Mouse (Mus musculus) liver, embryonic 12.5 days (tissue): ENCODE data around the gene Prkd1. TPM values are rescaled to one million over a fixed set of nuclear protein-coding genes. Genes with fewer than 3 reads are reported as not detected.

ENCODE experiments used
- ATAC-seq: fragments of 200-750 bp; cut with Nextera tagmentation; 2 replicates; pipeline ENCODE4 v1.8.0; 2017; ENCODE audit warnings: moderate number of reproducible peaks, mild to moderate bottlenecking, moderate library complexity
- H3K27ac ChIP-seq: fragments of 300-500 bp; sonication (generic); 2 replicates; pipeline ENCODE4 v1.5.1; 2016; ENCODE audit warnings: mild to moderate bottlenecking
- H3K27me3 ChIP-seq: fragments of 300-500 bp; sonication (generic); replicated peaks from 2 replicates; pipeline ENCODE4 v1.6.1; 2016; ENCODE audit warnings: mild to moderate bottlenecking, moderate library complexity
- H3K36me3 ChIP-seq: fragments of 300-500 bp; sonication (generic); 2 replicates; pipeline ENCODE4 v1.6.1; 2016; ENCODE audit warnings: mild to moderate bottlenecking, moderate library complexity
- H3K4me1 ChIP-seq: fragments of 300-500 bp; sonication (generic); 2 replicates; pipeline ENCODE4 v1.6.1; 2016
- H3K4me2 ChIP-seq: fragments of 300-500 bp; sonication (generic); 2 replicates; pipeline ENCODE4 v1.6.1; 2016; ENCODE audit warnings: mild to moderate bottlenecking, moderate library complexity
- H3K4me3 ChIP-seq: fragments of 300-500 bp; sonication (generic); 2 replicates; pipeline ENCODE4 v1.5.1; 2016; ENCODE audit warnings: mild to moderate bottlenecking, moderate library complexity
- H3K9ac ChIP-seq: fragments of 300-500 bp; sonication (generic); 2 replicates; pipeline ENCODE4 v1.6.1; 2016; ENCODE audit warnings: mild to moderate bottlenecking, moderate library complexity
- H3K9me3 ChIP-seq: fragments of 300-500 bp; sonication (generic); replicated peaks from 2 replicates; pipeline ENCODE4 v1.6.1; 2016; ENCODE audit warnings: mild to moderate bottlenecking, moderate library complexity
- WGBS: fragments of 180-500 bp; shearing (Covaris S2); methylation state at CpG from one replicate; pipeline ENCODE4 v1.1.7; 2016; ENCODE audit not compliant: insufficient replicate concordance; 5-methylcytosine and 5-hydroxymethylcytosine counted together
- polyA plus RNA-seq: library from polyadenylated mRNA; unstranded; fragments of >200 nt; fragmentation: Nextera tagmentation; extraction: Ambion mirVana; gene quantifications from 2 replicates; pipeline ENCODE4 v1.2.1, GENCODE M21; 2016

Gene Prkd1
- polyA plus RNA-seq, 1 experiment from 2014 or later = 1.4 TPM

- WGBS = 77% methylated on average over 5 of the region's 5 CpGs
- no peak overlapping the region for H3K4me2 ChIP-seq
- no peak for ATAC-seq
- H3K9ac ChIP-seq = no peak overlapping the region
- no peaks in the 10 kb centered on the region for H3K36me3 ChIP-seq
- no peaks in the 10 kb centered on the region for H3K9me3 ChIP-seq
- no peaks in the 10 kb centered on the region for H3K4me1 ChIP-seq
- H3K27ac ChIP-seq = no peak overlapping the region
- H3K27me3 ChIP-seq = no peaks in the 10 kb centered on the region
- H3K4me3 ChIP-seq = no peak overlapping the region
Measured at GRCm38 (mm10) chr12:50546394-50546793, 102.5 kb downstream of the Prkd1 start.

- H3K27me3 ChIP-seq = no peaks in the 10 kb centered on the region
- WGBS = 70% methylated on average over 5 of the region's 5 CpGs
- ATAC-seq = no peak
- H3K27ac ChIP-seq = no peak overlapping the region
- H3K4me1 ChIP-seq = no peaks in the 10 kb centered on the region
- H3K9ac ChIP-seq = no peak overlapping the region
- H3K9me3 ChIP-seq = no peaks in the 10 kb centered on the region
- H3K4me2 ChIP-seq = no peak overlapping the region
- H3K4me3 ChIP-seq = no peak overlapping the region
- H3K36me3 ChIP-seq = no peaks in the 10 kb centered on the region
Measured at GRCm38 (mm10) chr12:50545610-50545919, 103.3 kb downstream of the Prkd1 start.

GRCm38 (mm10) chr12:50544855-50545609 is 103.9 kb downstream of the Prkd1 start:
- H3K4me3 ChIP-seq = no peak overlapping the region
- no peak overlapping the region for H3K27ac ChIP-seq
- H3K4me1 ChIP-seq = no peaks in the 10 kb centered on the region
- WGBS = 37% methylated on average over 8 of the region's 8 CpGs
- H3K27me3 ChIP-seq = no peaks in the 10 kb centered on the region
- ATAC-seq = no peak
- no peaks in the 10 kb centered on the region for H3K9me3 ChIP-seq
- H3K9ac ChIP-seq = no peak overlapping the region
- H3K4me2 ChIP-seq = no peak overlapping the region
- H3K36me3 ChIP-seq = no peaks in the 10 kb centered on the region

- ATAC-seq = no peak
- Histone ChIP-seq H3K27me3 (no peaks in the 10 kb centered on the region), H3K4me3 (no peak overlapping the region), H3K4me1 (no peaks in the 10 kb centered on the region), H3K4me2 (no peak overlapping the region), H3K9ac (no peak overlapping the region), H3K36me3 (no peaks in the 10 kb centered on the region), H3K27ac (no peak overlapping the region), H3K9me3 (no peaks in the 10 kb centered on the region)
- WGBS = 84% methylated on average over 5 of the region's 5 CpGs
Measured at GRCm38 (mm10) chr12:50540793-50541192, 108.1 kb downstream of the Prkd1 start.

- H3K27me3 ChIP-seq = no peaks in the 10 kb centered on the region
- no peak overlapping the region for H3K9ac ChIP-seq
- H3K36me3 ChIP-seq = no peaks in the 10 kb centered on the region
- no peaks in the 10 kb centered on the region for H3K4me1 ChIP-seq
- no peak overlapping the region for H3K4me2 ChIP-seq
- no peak for ATAC-seq
- H3K9me3 ChIP-seq = no peaks in the 10 kb centered on the region
- 74% methylated on average over 3 of the region's 3 CpGs for WGBS
- no peak overlapping the region for H3K27ac ChIP-seq
- H3K4me3 ChIP-seq = no peak overlapping the region
Measured at GRCm38 (mm10) chr12:50538296-50538965, 110.5 kb downstream of the Prkd1 start.

GRCm38 (mm10) chr12:50537761-50538160 is 111.1 kb downstream of the Prkd1 start:
- 66% methylated on average over 2 of the region's 2 CpGs for WGBS
- Histone ChIP-seq H3K4me2 (no peak overlapping the region), H3K36me3 (no peaks in the 10 kb centered on the region), H3K9me3 (no peaks in the 10 kb centered on the region), H3K4me1 (no peaks in the 10 kb centered on the region), H3K9ac (no peak overlapping the region), H3K27me3 (no peaks in the 10 kb centered on the region), H3K4me3 (no peak overlapping the region), H3K27ac (no peak overlapping the region)
- ATAC-seq = no peak

- Histone ChIP-seq H3K9ac (no peak overlapping the region), H3K27ac (no peak overlapping the region), H3K4me1 (no peaks in the 10 kb centered on the region), H3K27me3 (no peaks in the 10 kb centered on the region), H3K4me2 (no peak overlapping the region), H3K4me3 (no peak overlapping the region), H3K36me3 (no peaks in the 10 kb centered on the region), H3K9me3 (no peaks in the 10 kb centered on the region)
- WGBS = 65% methylated on average over 1 of the region's 1 CpGs
- ATAC-seq = no peak
Measured at GRCm38 (mm10) chr12:50537006-50537405, 111.9 kb downstream of the Prkd1 start.

GRCm38 (mm10) chr12:50528633-50529032 is 120.3 kb downstream of the Prkd1 start:
- Histone ChIP-seq H3K36me3 (no peaks in the 10 kb centered on the region), H3K4me3 (no peak overlapping the region), H3K9ac (no peak overlapping the region), H3K4me2 (no peak overlapping the region), H3K9me3 (no peaks in the 10 kb centered on the region), H3K4me1 (no peaks in the 10 kb centered on the region), H3K27ac (no peak overlapping the region), H3K27me3 (no peaks in the 10 kb centered on the region)
- WGBS = 51% methylated on average over 1 of the region's 1 CpGs
- ATAC-seq = no peak

GRCm38 (mm10) chr12:50524061-50524460 is 124.8 kb downstream of the Prkd1 start:
- Histone ChIP-seq H3K27me3 (no peaks in the 10 kb centered on the region), H3K4me3 (no peak overlapping the region), H3K9ac (no peak overlapping the region), H3K27ac (no peak overlapping the region), H3K36me3 (no peaks in the 10 kb centered on the region), H3K4me1 (no peaks in the 10 kb centered on the region), H3K9me3 (no peaks in the 10 kb centered on the region), H3K4me2 (no peak overlapping the region)
- ATAC-seq = no peak
- 65% methylated on average over 2 of the region's 2 CpGs for WGBS

- Histone ChIP-seq H3K9ac (no peak overlapping the region), H3K36me3 (no peaks in the 10 kb centered on the region), H3K4me2 (no peak overlapping the region), H3K27ac (no peak overlapping the region), H3K27me3 (no peaks in the 10 kb centered on the region), H3K9me3 (no peaks in the 10 kb centered on the region), H3K4me1 (no peaks in the 10 kb centered on the region), H3K4me3 (no peak overlapping the region)
- ATAC-seq = no peak
- 65% methylated on average over 2 of the region's 2 CpGs for WGBS
Measured at GRCm38 (mm10) chr12:50514526-50514925, 134.4 kb downstream of the Prkd1 start.

GRCm38 (mm10) chr12:50511486-50512225 is 137.2 kb downstream of the Prkd1 start:
- no peak for ATAC-seq
- Histone ChIP-seq H3K4me1 (no peaks in the 10 kb centered on the region), H3K9me3 (no peaks in the 10 kb centered on the region), H3K4me2 (no peak overlapping the region), H3K4me3 (no peak overlapping the region), H3K36me3 (no peaks in the 10 kb centered on the region), H3K9ac (no peak overlapping the region), H3K27ac (no peak overlapping the region), H3K27me3 (no peaks in the 10 kb centered on the region)
- 66% methylated on average over 4 of the region's 4 CpGs for WGBS

GRCm38 (mm10) chr12:50508762-50509161 is 140.1 kb downstream of the Prkd1 start:
- ATAC-seq = no peak
- no peak overlapping the region for H3K4me2 ChIP-seq
- 64% methylated on average over 2 of the region's 2 CpGs for WGBS

More at GRCm38 (mm10) chr12:50508762-50509161, 140.1 kb downstream of the Prkd1 start:
- Histone ChIP-seq H3K36me3 (no peaks in the 10 kb centered on the region), H3K27me3 (no peaks in the 10 kb centered on the region), H3K4me3 (no peak overlapping the region), H3K4me1 (no peaks in the 10 kb centered on the region), H3K27ac (no peak overlapping the region), H3K9me3 (no peaks in the 10 kb centered on the region), H3K9ac (no peak overlapping the region)
